Mouse (Mus musculus): Measurements from ENCODE around the gene Ephx3. TPM values are rescaled to one million over a fixed set of nuclear protein-coding genes. Genes with fewer than 3 reads are reported as not detected.

Ephx3 gene
- total RNA-seq (2014; rRNA removed) (1.1 TPM in 2 replicates), polyA plus RNA-seq (2015; fragmentation: Nextera tagmentation; extraction: Ambion mirVana) (0.70 and 0.80 TPM in 2 replicates)

- peak; percentile 42 for DNase-seq (ENCODE audit: low spot score)
- 8% methylated on average over 42 of the region's 42 CpGs for WGBS
- H3K4me2 ChIP-seq (ENCODE audit: low read depth, low read length, poor library complexity, severe bottlenecking), result peak within 1 kb of the TSS; percentile 85
- no peak for TF ChIP-seq CTCF (IDR thresholded peaks at IDR 0.05)
- H3K27me3 ChIP-seq (ENCODE audit: insufficient read depth, low read length), result peaks cover 8% of the 10 kb centered on the region; the same call in 1 of the 2 replicates
- H3K4me3 ChIP-seq (ENCODE audit: low read depth, low read length), result peak within 1 kb of the TSS; percentile 38
- H3K36me3 ChIP-seq (ENCODE audit: insufficient read depth, low read length), result no peaks in the 10 kb centered on the region
- peak; percentile 52; the same call in 1 of the 2 replicates for ATAC-seq (ENCODE audit: low FRiP score)
- peak within 1 kb of the TSS; percentile 42 for H3K9ac ChIP-seq (replicated peaks; ENCODE audit: low read length, poor library complexity, severe bottlenecking)
- no peaks in the 10 kb centered on the region for H3K9me3 ChIP-seq (ENCODE audit: low read length)
- 0 out of 2 replicates have a peak, but pooled peaks cover 4% of the 10 kb centered on the region for H3K4me1 ChIP-seq (ENCODE audit: insufficient read depth, low read length)
- H3K27ac ChIP-seq (ENCODE audit: low read depth, low read length), result no peak within 1 kb of the TSS
Measured at GRCm38 (mm10) chr17:32188863-32189636, at the start of gene Ephx3. Gene Ephx3 (minus strand): TSS chr17:32189549.

GRCm38 (mm10) chr17:32238589-32238988, 49.2 kb upstream of the Ephx3 start:
- Histone ChIP-seq H3K4me3 (ENCODE audit: low read depth, low read length) (no peak overlapping the region), H3K9ac (replicated peaks; ENCODE audit: low read length, poor library complexity, severe bottlenecking) (no peak overlapping the region), H3K27ac (ENCODE audit: low read depth, low read length) (no peak overlapping the region), H3K4me1 (ENCODE audit: insufficient read depth, low read length) (no peaks in the 10 kb centered on the region), H3K4me2 (ENCODE audit: low read depth, low read length, poor library complexity, severe bottlenecking) (no peak overlapping the region), H3K27me3 (ENCODE audit: insufficient read depth, low read length) (no peaks in the 10 kb centered on the region), H3K36me3 (ENCODE audit: insufficient read depth, low read length) (0 out of 2 replicates have a peak, but pooled peaks cover 3% of the 10 kb centered on the region), H3K9me3 (ENCODE audit: low read length) (no peaks in the 10 kb centered on the region)
- no peak for ATAC-seq (ENCODE audit: low FRiP score)
- no peak for TF ChIP-seq CTCF (IDR thresholded peaks at IDR 0.05)
- WGBS, result 91% methylated on average over 1 of the region's 1 CpGs
- DNase-seq (ENCODE audit: low spot score), result no peak

- Histone ChIP-seq H3K4me1 (ENCODE audit: insufficient read depth, low read length) (no peaks in the 10 kb centered on the region), H3K4me3 (ENCODE audit: low read depth, low read length) (no peak overlapping the region), H3K36me3 (ENCODE audit: insufficient read depth, low read length) (0 out of 2 replicates have a peak, but pooled peaks cover 3% of the 10 kb centered on the region), H3K27ac (ENCODE audit: low read depth, low read length) (peak overlapping the region; percentile 26), H3K27me3 (ENCODE audit: insufficient read depth, low read length) (no peaks in the 10 kb centered on the region), H3K4me2 (ENCODE audit: low read depth, low read length, poor library complexity, severe bottlenecking) (no peak overlapping the region), H3K9ac (replicated peaks; ENCODE audit: low read length, poor library complexity, severe bottlenecking) (no peak overlapping the region), H3K9me3 (ENCODE audit: low read length) (no peaks in the 10 kb centered on the region)
- ATAC-seq (ENCODE audit: low FRiP score) (peak; percentile 58; the same call in 1 of the 2 replicates), DNase-seq (ENCODE audit: low spot score) (peak; percentile 91)
- 44% methylated on average over 5 of the region's 5 CpGs for WGBS
- TF ChIP-seq CTCF (IDR thresholded peaks at IDR 0.05), result no peak
Measured at GRCm38 (mm10) chr17:32235534-32236191, 46.3 kb upstream of the Ephx3 start.

- ATAC-seq (ENCODE audit: low FRiP score) (no peak), DNase-seq (ENCODE audit: low spot score) (no peak)
- Histone ChIP-seq H3K9me3 (ENCODE audit: low read length) (no peaks in the 10 kb centered on the region), H3K4me2 (ENCODE audit: low read depth, low read length, poor library complexity, severe bottlenecking) (no peak overlapping the region), H3K27me3 (ENCODE audit: insufficient read depth, low read length) (no peaks in the 10 kb centered on the region), H3K4me3 (ENCODE audit: low read depth, low read length) (no peak overlapping the region), H3K4me1 (ENCODE audit: insufficient read depth, low read length) (no peaks in the 10 kb centered on the region), H3K36me3 (ENCODE audit: insufficient read depth, low read length) (peaks cover 15% of the 10 kb centered on the region), H3K9ac (replicated peaks; ENCODE audit: low read length, poor library complexity, severe bottlenecking) (no peak overlapping the region), H3K27ac (ENCODE audit: low read depth, low read length) (no peak overlapping the region)
- no peak for TF ChIP-seq CTCF (IDR thresholded peaks at IDR 0.05)
Measured at GRCm38 (mm10) chr17:32233174-32233573, 43.8 kb upstream of the Ephx3 start.

GRCm38 (mm10) chr17:32229256-32229655, 39.9 kb upstream of the Ephx3 start:
- TF ChIP-seq CTCF (IDR thresholded peaks at IDR 0.05), result no peak
- DNase-seq (ENCODE audit: low spot score) (no peak), ATAC-seq (ENCODE audit: low FRiP score) (no peak)
- H3K27me3 ChIP-seq (ENCODE audit: insufficient read depth, low read length), result no peaks in the 10 kb centered on the region
- H3K27ac ChIP-seq (ENCODE audit: low read depth, low read length), result no peak overlapping the region
- no peaks in the 10 kb centered on the region for H3K9me3 ChIP-seq (ENCODE audit: low read length)
- H3K36me3 ChIP-seq (ENCODE audit: insufficient read depth, low read length), result peaks cover 26% of the 10 kb centered on the region
- no peak overlapping the region for H3K9ac ChIP-seq (replicated peaks; ENCODE audit: low read length, poor library complexity, severe bottlenecking)
- no peak overlapping the region for H3K4me2 ChIP-seq (ENCODE audit: low read depth, low read length, poor library complexity, severe bottlenecking)
- no peaks in the 10 kb centered on the region for H3K4me1 ChIP-seq (ENCODE audit: insufficient read depth, low read length)
- 99% methylated on average over 4 of the region's 4 CpGs for WGBS
- H3K4me3 ChIP-seq (ENCODE audit: low read depth, low read length), result no peak overlapping the region

GRCm38 (mm10) chr17:32220873-32221272, 31.5 kb upstream of the Ephx3 start:
- H3K36me3 ChIP-seq (ENCODE audit: insufficient read depth, low read length), result peaks cover 42% of the 10 kb centered on the region
- no peaks in the 10 kb centered on the region for H3K27me3 ChIP-seq (ENCODE audit: insufficient read depth, low read length)
- no peak overlapping the region for H3K9ac ChIP-seq (replicated peaks; ENCODE audit: low read length, poor library complexity, severe bottlenecking)
- no peaks in the 10 kb centered on the region for H3K4me1 ChIP-seq (ENCODE audit: insufficient read depth, low read length)
- peak; percentile 42; the same call in 1 of the 2 replicates for TF ChIP-seq CTCF (IDR thresholded peaks at IDR 0.05)
- no peaks in the 10 kb centered on the region for H3K9me3 ChIP-seq (ENCODE audit: low read length)
- no peak overlapping the region for H3K27ac ChIP-seq (ENCODE audit: low read depth, low read length)
- peak; percentile 15 for DNase-seq (ENCODE audit: low spot score)
- no peak overlapping the region for H3K4me2 ChIP-seq (ENCODE audit: low read depth, low read length, poor library complexity, severe bottlenecking)
- WGBS, result 64% methylated on average over 3 of the region's 3 CpGs
- no peak overlapping the region for H3K4me3 ChIP-seq (ENCODE audit: low read depth, low read length)
- no peak for ATAC-seq (ENCODE audit: low FRiP score)

All from midbrain, postnatal 0 days (tissue).